Mouse (Mus musculus) midbrain, embryonic 14.5 days (tissue): ENCODE measurements around the gene Clec11a. TPM values are rescaled to one million over a fixed set of nuclear protein-coding genes. Genes with fewer than 3 reads are reported as not detected.
A peak's percentile ranks its signal among the peaks of the same experiment; 100 is the strongest.
"Not testable (repeated sequence)": the region's sequence is repeated elsewhere in the genome, so short reads cannot be mapped to it uniquely, and the experiment has no call there.

Source experiments
- ATAC-seq: fragments of 200-750 bp; cut with Nextera tagmentation; 2 replicates; pipeline ENCODE4 v1.8.0; 2017; ENCODE audit warnings: moderate number of reproducible peaks, moderate library complexity; ENCODE audit not compliant: low FRiP score, low TSS enrichment
- DNase-seq: peaks from one replicate; pipeline ENCODE4 v3.0.0-alpha.2; 2015
- H3K27ac ChIP-seq: fragments of 300-500 bp; sonication (generic); replicated peaks from 2 replicates; pipeline ENCODE4 v1.5.1; 2014; ENCODE audit warnings: mild to moderate bottlenecking, low read depth, low read length, moderate library complexity
- H3K27me3 ChIP-seq: fragments of 300-500 bp; sonication (generic); 2 replicates; pipeline ENCODE4 v1.6.1; 2014; ENCODE audit warnings: low read length, control low read depth, mixed read lengths; ENCODE audit not compliant: control insufficient read depth, insufficient read depth
- H3K36me3 ChIP-seq: fragments of 300-500 bp; sonication (generic); 2 replicates; pipeline ENCODE4 v1.6.1; 2014; ENCODE audit warnings: low read length, control low read depth; ENCODE audit not compliant: control insufficient read depth, insufficient read depth
- H3K4me1 ChIP-seq: fragments of 300-500 bp; sonication (generic); 2 replicates; pipeline ENCODE4 v1.6.1; 2014; ENCODE audit warnings: mild to moderate bottlenecking, antibody characterized with exemption, low read length, control low read depth; ENCODE audit not compliant: control insufficient read depth, insufficient read depth
- H3K4me2 ChIP-seq: fragments of 300-500 bp; sonication (generic); 2 replicates; pipeline ENCODE4 v1.6.1; 2014; ENCODE audit warnings: mild to moderate bottlenecking, low read length, moderate library complexity
- H3K4me3 ChIP-seq: fragments of 300-500 bp; sonication (generic); replicated peaks from 2 replicates; pipeline ENCODE4 v1.5.1; 2014; ENCODE audit warnings: low read depth, low read length
- H3K9ac ChIP-seq: fragments of 300-500 bp; sonication (generic); replicated peaks from 2 replicates; pipeline ENCODE4 v1.6.1; 2014; ENCODE audit warnings: mild to moderate bottlenecking, low read length, moderate library complexity
- H3K9me3 ChIP-seq: fragments of 300-500 bp; sonication (generic); 2 replicates; pipeline ENCODE4 v1.6.1; 2016; ENCODE audit warnings: low read length, control low read depth, mixed read lengths; ENCODE audit not compliant: control insufficient read depth
- WGBS: fragments of 180-500 bp; shearing (Covaris S2); extraction: QIAGEN DNeasy Blood & Tissue Kit; methylation state at CpG from one replicate; pipeline ENCODE4 v1.1.7; 2014; 5-methylcytosine and 5-hydroxymethylcytosine counted together
- polyA plus RNA-seq: library from polyadenylated mRNA; unstranded; fragments of >200 nt; fragmentation: Nextera tagmentation; extraction: Ambion mirVana; gene quantifications from 2 replicates; pipeline ENCODE4 v1.2.1, GENCODE M21; 2014

Clec11a gene
- polyA plus RNA-seq, 1 experiment from 2014 or later, result 4.6 TPM

DNA sequence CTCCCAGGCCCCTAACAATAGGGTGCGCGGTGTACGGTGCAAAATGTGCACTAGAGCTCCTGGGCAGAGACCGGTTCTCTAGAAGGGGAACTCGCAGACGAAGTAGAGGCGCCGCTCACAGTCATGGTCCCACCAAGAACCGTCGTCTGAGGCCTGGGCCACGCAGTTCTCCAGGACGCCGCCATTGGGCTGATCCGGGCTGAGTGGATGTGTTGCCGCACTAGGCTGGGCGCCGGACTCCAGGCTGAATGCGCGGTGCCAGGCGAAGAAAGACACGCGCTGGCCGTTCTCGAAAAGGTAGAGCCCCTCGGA, 2.3 kb downstream of the Clec11a start:
- Histone ChIP-seq H3K27me3 (no peaks in the 10 kb centered on the region), H3K9me3 (no peaks in the 10 kb centered on the region), H3K9ac (peak overlapping the region; percentile 92), H3K27ac (peak overlapping the region; percentile 96), H3K4me3 (peak overlapping the region; percentile 63), H3K4me1 (peaks cover 6% of the 10 kb centered on the region), H3K36me3 (no peaks in the 10 kb centered on the region), H3K4me2 (peak overlapping the region; percentile 81)
- DNase-seq, result no peak
- peak; percentile 49 for ATAC-seq
- under 1% methylated on average over 25 of the region's 25 CpGs for WGBS

DNA sequence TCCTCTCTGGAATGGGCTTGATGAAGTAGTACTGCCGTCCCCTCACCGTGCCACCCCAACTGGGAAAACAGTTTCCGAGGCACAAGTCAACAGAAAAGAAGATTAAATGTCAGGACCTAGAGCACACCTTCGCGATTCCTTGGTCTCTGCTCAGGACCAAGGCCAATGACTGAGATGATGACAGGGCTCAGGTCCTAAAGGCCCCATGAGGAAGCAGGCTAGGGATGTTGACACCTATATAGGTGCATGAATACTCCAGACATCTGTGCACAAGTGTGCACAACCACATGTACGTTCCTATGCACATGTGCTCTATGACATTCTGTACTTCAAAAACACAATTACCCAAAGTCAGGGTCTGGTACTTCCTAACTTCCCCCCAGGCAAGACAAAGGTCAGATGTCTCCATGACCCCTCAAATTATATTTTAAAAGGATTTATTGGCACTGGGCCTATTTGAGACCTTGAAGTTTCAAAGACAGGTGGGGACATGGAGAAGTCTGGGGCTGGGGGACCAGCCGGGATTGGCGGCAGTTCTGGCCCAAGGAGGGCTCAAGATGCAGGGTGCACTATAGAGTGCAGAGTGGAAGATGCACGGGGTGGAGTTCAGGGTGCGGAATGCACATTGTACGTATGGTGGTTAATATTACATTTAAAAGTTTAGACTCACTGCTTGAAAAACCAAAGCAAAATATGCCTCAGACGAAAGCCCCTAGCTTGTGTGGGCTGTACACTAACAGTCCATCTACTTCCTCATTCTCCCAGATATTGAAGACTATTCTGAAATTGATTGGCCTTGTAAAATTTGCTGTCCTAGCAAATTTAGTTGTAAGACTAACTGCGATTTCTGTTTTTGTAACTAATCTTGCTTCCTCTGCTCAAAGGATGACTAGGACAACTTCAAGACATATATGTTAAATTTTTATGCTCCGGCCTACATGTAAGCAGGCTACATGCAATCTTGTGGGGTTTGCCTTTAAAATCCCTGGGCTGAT, 3.1 kb downstream of the Clec11a start:
- Histone ChIP-seq H3K9me3 (no peaks in the 10 kb centered on the region), H3K4me1 (peaks cover 6% of the 10 kb centered on the region), H3K27ac (peak overlapping the region; percentile 96), H3K36me3 (no peaks in the 10 kb centered on the region), H3K4me3 (peak overlapping the region; percentile 63), H3K9ac (peak overlapping the region; percentile 92), H3K4me2 (peak overlapping the region; percentile 81), H3K27me3 (no peaks in the 10 kb centered on the region)
- 84% methylated on average over 14 of the region's 14 CpGs for WGBS
- DNase-seq (no peak), ATAC-seq (no peak)

DNA sequence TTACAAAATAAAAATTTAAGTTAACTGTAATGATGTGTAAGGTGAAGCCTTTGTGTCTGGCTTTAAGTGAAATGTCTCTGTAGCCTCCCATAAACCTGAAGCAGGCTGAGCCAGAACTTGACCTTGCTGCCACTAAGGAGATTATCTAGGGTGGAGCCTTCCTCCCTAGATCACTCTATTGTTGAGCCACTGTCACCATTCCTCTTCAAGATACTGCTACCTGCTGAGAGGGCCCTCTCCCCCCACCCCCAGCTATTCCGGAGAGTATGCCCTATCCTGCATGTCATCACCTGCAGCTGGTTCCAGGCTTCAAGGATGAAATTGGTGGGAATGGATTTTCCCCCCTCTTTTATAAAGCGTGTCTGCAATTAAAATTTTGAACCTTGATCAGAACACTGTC, 9.2 kb downstream of the Clec11a start:
- H3K36me3 ChIP-seq, H3K4me3 ChIP-seq, H3K9me3 ChIP-seq, H3K27me3 ChIP-seq, DNase-seq, ATAC-seq, H3K9ac ChIP-seq, H3K27ac ChIP-seq, H3K4me2 ChIP-seq, H3K4me1 ChIP-seq: not testable (repeated sequence)
- WGBS, result 83% methylated on average over 2 of the region's 2 CpGs

DNA sequence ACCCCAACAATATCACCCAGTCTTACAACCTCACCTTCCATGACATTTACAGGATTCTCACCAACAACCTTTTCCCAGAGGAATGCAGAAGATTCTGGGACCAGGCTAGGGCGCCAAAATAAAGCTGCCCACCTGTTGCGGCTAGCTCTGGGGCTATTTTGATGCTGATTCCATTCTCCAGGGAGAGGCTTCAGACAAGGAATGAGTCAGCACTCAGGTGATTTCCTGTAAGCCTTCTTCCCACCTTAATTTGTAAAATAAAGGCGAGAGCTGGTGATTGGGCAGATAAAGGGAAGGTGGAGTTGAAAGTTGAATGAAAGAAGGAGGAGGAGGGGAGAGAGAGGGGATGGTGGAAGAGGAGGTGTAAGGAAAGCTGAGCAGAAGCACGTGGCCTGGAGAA, 15.3 kb downstream of the Clec11a start:
- no peak overlapping the region for H3K4me2 ChIP-seq
- DNase-seq, result no peak
- H3K4me3 ChIP-seq, result no peak overlapping the region
- H3K9ac ChIP-seq, result no peak overlapping the region
- H3K27ac ChIP-seq, result no peak overlapping the region
- no peaks in the 10 kb centered on the region for H3K27me3 ChIP-seq
- 52% methylated on average over 4 of the region's 4 CpGs for WGBS
- H3K36me3 ChIP-seq, result no peaks in the 10 kb centered on the region
- no peak for ATAC-seq
- no peaks in the 10 kb centered on the region for H3K9me3 ChIP-seq
- no peaks in the 10 kb centered on the region for H3K4me1 ChIP-seq

DNA sequence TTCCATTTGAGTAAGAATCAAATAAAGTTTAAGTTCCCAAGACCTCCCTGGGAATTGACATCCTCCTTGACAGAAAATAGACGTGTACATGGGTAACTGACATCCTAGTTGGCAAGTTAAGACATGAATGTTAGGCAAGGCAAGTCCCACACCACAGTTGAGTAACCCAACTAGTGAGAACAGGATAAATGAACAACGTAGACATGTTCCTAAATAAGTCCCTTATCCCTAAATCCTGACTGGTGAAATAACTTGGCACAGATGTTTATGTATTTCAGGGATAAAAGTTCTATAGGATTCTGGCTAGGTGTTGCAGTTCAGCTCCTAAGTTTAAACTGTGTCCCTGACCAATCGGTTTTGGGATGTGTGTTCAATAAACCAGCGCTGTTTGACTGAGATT, 15.7 kb downstream of the Clec11a start:
- H3K9me3 ChIP-seq, result no peaks in the 10 kb centered on the region
- no peaks in the 10 kb centered on the region for H3K36me3 ChIP-seq
- no peak for ATAC-seq
- H3K27me3 ChIP-seq, result no peaks in the 10 kb centered on the region
- H3K4me1 ChIP-seq, result no peaks in the 10 kb centered on the region
- no peak overlapping the region for H3K9ac ChIP-seq
- no peak overlapping the region for H3K4me3 ChIP-seq
- WGBS, result 84% methylated on average over 4 of the region's 4 CpGs
- DNase-seq, result no peak
- no peak overlapping the region for H3K4me2 ChIP-seq
- H3K27ac ChIP-seq, result no peak overlapping the region

DNA sequence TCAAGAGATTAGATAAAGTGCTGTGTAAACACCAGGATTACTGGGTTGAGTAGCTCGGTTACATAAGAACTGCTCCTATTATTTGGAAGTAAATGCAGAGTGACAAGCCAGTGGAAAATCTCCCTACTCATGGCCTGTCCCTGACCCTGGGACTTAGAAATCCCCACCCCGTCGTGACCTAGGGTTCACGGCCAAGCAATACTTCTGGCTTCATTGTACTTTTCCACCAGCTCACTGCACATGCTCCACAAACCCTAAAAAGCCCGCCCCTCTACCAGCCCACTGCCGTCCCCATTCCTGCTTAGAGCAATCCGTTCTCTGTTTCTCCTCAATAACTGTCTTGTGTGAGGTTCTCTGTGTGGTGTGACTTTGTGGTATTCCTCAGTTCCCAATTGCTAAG, 18.9 kb downstream of the Clec11a start:
- WGBS, result 48% methylated on average over 7 of the region's 7 CpGs
- H3K9me3 ChIP-seq, result no peaks in the 10 kb centered on the region
- DNase-seq, result no peak
- no peak overlapping the region for H3K4me3 ChIP-seq
- H3K4me1 ChIP-seq, result no peaks in the 10 kb centered on the region
- no peak overlapping the region for H3K4me2 ChIP-seq
- no peaks in the 10 kb centered on the region for H3K36me3 ChIP-seq
- no peaks in the 10 kb centered on the region for H3K27me3 ChIP-seq
- H3K9ac ChIP-seq, result no peak overlapping the region
- no peak for ATAC-seq
- H3K27ac ChIP-seq, result no peak overlapping the region

DNA sequence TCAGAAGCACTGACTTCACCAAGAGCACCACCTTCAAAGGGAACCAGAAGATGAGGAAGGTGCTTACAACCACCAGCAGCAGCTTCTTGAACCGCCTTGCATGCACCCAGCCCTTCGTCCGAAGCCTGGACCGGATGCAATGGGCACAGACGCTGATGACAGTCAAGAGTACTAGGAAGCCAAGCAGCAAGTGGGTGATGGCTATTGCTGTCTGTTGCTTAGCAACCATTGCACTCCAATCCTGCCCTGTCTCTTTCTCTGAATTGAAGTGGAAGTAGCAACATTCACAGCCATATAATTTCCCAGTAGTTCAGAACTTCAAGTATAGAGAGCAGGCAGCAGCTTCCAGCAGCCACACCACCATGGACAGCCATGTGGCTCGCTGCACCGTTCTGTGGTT, 25.1 kb downstream of the Clec11a start:
- DNase-seq (peak; percentile 30), ATAC-seq (no peak)
- H3K4me3 ChIP-seq, result no peak overlapping the region
- no peaks in the 10 kb centered on the region for H3K4me1 ChIP-seq
- no peak overlapping the region for H3K9ac ChIP-seq
- H3K27ac ChIP-seq, result no peak overlapping the region
- H3K36me3 ChIP-seq, result no peaks in the 10 kb centered on the region
- no peaks in the 10 kb centered on the region for H3K27me3 ChIP-seq
- no peak overlapping the region for H3K4me2 ChIP-seq
- H3K9me3 ChIP-seq, result no peaks in the 10 kb centered on the region
- 76% methylated on average over 7 of the region's 7 CpGs for WGBS

DNA sequence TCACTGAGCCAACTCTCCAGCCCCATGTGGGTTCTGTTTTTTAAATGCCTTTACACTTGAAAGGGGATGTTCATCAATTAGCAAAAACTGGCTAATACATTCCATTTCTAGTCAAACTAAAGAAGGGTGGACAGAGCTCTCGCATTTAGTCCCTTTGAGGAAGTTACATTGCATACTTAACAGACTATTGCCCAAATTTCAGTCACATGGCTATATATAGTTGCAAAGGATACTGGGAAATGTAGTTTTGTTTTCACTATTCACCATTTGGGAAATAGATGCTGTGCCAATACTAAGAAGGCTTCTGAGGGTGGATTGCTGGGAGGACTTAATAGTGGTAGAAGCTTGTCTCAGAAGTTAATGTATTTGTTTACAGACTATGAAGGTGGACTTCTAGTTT, 25.7 kb downstream of the Clec11a start:
- Histone ChIP-seq H3K27me3 (no peaks in the 10 kb centered on the region), H3K4me1 (no peaks in the 10 kb centered on the region), H3K9me3 (no peaks in the 10 kb centered on the region), H3K36me3 (no peaks in the 10 kb centered on the region), H3K4me2 (no peak overlapping the region), H3K27ac (no peak overlapping the region), H3K4me3 (no peak overlapping the region), H3K9ac (no peak overlapping the region)
- WGBS, result 72% methylated on average over 1 of the region's 1 CpGs
- DNase-seq, result peak; percentile 21
- ATAC-seq, result no peak

DNA sequence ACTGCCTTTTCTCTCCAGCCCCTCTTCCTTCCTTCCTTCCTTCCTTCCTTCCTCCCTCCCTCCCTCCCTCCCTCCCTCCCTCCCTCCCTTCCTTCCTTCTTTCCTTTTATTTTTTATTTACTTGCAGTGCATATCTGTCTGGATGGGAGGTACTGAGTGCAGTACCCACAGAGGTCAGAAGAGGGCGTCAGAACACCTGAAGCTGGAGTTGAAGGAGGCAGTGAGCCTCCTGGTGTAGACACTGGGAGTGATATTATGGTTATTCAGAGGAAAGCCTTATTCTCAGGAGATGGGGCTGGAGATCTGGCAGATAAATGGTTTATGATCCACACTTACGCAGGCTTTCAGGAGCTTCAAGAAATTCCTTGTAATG, 29.5 kb downstream of the Clec11a start:
- no peaks in the 10 kb centered on the region for H3K27me3 ChIP-seq
- no peaks in the 10 kb centered on the region for H3K9me3 ChIP-seq
- WGBS, result 44% methylated on average over 2 of the region's 2 CpGs
- ATAC-seq (no peak), DNase-seq (peak; percentile 64)
- no peak overlapping the region for H3K4me3 ChIP-seq
- H3K27ac ChIP-seq, result no peak overlapping the region
- H3K4me1 ChIP-seq, result no peaks in the 10 kb centered on the region
- no peak overlapping the region for H3K9ac ChIP-seq
- no peaks in the 10 kb centered on the region for H3K36me3 ChIP-seq
- no peak overlapping the region for H3K4me2 ChIP-seq
